Mouse (Mus musculus): ENCODE measurements around the gene Mapk14. TPM values are rescaled to one million over a fixed set of nuclear protein-coding genes. Genes with fewer than 3 reads are reported as not detected.
"Not testable (repeated sequence)": the region's sequence is repeated elsewhere in the genome, so short reads cannot be mapped to it uniquely, and the experiment has no call there.

Gene Mapk14
- polyA plus RNA-seq, 1 experiment from 2014 or later: 37.1 TPM

GRCm38 (mm10) chr17:28710291-28710688 is 19.2 kb downstream of the Mapk14 start:
- Histone ChIP-seq H3K36me3 (peaks cover 23% of the 10 kb centered on the region), H3K4me1 (replicated peaks) (peaks cover 42% of the 10 kb centered on the region), H3K27me3 (replicated peaks) (no peaks in the 10 kb centered on the region), H3K4me2 (no peak overlapping the region), H3K9ac (no peak overlapping the region), H3K4me3 (no peak overlapping the region), H3K9me3 (replicated peaks) (peaks cover 4% of the 10 kb centered on the region; the same call in 1 of the 2 replicates), H3K27ac (ENCODE audit: poor library complexity, severe bottlenecking) (no peak overlapping the region)
- ATAC-seq (ENCODE audit: insufficient number of reproducible peaks, low FRiP score): no peak
- WGBS: 87% methylated on average over 8 of the region's 8 CpGs

- no peak for ATAC-seq (ENCODE audit: insufficient number of reproducible peaks, low FRiP score)
- no peak overlapping the region for H3K9ac ChIP-seq
- no peak overlapping the region for H3K4me3 ChIP-seq
- WGBS: 88% methylated on average over 6 of the region's 6 CpGs
- H3K4me2 ChIP-seq: no peak overlapping the region
- H3K27ac ChIP-seq (ENCODE audit: poor library complexity, severe bottlenecking): no peak overlapping the region
- H3K9me3 ChIP-seq (replicated peaks): peaks cover 4% of the 10 kb centered on the region; the same call in 1 of the 2 replicates
- H3K4me1 ChIP-seq (replicated peaks): peaks cover 46% of the 10 kb centered on the region
- H3K27me3 ChIP-seq (replicated peaks): no peaks in the 10 kb centered on the region
- H3K36me3 ChIP-seq: peaks cover 27% of the 10 kb centered on the region
Observed at GRCm38 (mm10) chr17:28711237-28711636, 20.1 kb downstream of the Mapk14 start.

DNA sequence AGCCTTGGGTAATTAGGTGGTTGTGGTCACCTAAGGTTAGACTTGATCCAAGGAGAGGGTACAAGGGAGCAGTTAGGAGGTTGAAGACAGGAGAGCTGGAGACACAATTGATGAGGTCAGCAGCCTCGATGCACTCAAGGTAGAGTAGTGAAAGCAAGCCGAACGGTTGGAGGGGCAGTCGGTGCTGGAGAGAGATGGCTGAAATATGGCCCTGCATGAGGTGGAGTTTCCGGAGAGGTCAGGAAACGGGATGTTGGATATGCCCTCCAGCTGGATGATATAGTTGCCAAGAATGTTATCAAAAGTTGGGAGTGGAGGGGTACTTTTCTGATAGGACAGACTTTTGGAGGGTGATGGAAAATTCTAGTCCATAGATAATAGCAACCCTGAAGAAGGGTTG is 21.2 kb downstream of the Mapk14 start:
- 0 out of 2 replicates have a peak, but pooled peaks have one; percentile 33 for ATAC-seq (ENCODE audit: insufficient number of reproducible peaks, low FRiP score)
- Histone ChIP-seq H3K27me3 (replicated peaks) (no peaks in the 10 kb centered on the region), H3K4me2 (peak overlapping the region; percentile 38), H3K27ac (ENCODE audit: poor library complexity, severe bottlenecking) (no peak overlapping the region; the same call in 1 of the 2 replicates), H3K9ac (no peak overlapping the region), H3K4me3 (no peak overlapping the region), H3K9me3 (replicated peaks) (peaks cover 4% of the 10 kb centered on the region; the same call in 1 of the 2 replicates), H3K36me3 (peaks cover 38% of the 10 kb centered on the region), H3K4me1 (replicated peaks) (peaks cover 38% of the 10 kb centered on the region)
- 43% methylated on average over 6 of the region's 6 CpGs for WGBS

GRCm38 (mm10) chr17:28714006-28714405 is 22.9 kb downstream of the Mapk14 start:
- no peak for ATAC-seq (ENCODE audit: insufficient number of reproducible peaks, low FRiP score)
- Histone ChIP-seq H3K36me3 (peaks cover 48% of the 10 kb centered on the region), H3K27me3 (replicated peaks) (no peaks in the 10 kb centered on the region), H3K4me3 (no peak overlapping the region), H3K4me1 (replicated peaks) (peaks cover 38% of the 10 kb centered on the region), H3K9me3 (replicated peaks) (peaks cover 4% of the 10 kb centered on the region; the same call in 1 of the 2 replicates), H3K27ac (ENCODE audit: poor library complexity, severe bottlenecking) (no peak overlapping the region), H3K9ac (no peak overlapping the region), H3K4me2 (no peak overlapping the region)
- 89% methylated on average over 3 of the region's 3 CpGs for WGBS

DNA sequence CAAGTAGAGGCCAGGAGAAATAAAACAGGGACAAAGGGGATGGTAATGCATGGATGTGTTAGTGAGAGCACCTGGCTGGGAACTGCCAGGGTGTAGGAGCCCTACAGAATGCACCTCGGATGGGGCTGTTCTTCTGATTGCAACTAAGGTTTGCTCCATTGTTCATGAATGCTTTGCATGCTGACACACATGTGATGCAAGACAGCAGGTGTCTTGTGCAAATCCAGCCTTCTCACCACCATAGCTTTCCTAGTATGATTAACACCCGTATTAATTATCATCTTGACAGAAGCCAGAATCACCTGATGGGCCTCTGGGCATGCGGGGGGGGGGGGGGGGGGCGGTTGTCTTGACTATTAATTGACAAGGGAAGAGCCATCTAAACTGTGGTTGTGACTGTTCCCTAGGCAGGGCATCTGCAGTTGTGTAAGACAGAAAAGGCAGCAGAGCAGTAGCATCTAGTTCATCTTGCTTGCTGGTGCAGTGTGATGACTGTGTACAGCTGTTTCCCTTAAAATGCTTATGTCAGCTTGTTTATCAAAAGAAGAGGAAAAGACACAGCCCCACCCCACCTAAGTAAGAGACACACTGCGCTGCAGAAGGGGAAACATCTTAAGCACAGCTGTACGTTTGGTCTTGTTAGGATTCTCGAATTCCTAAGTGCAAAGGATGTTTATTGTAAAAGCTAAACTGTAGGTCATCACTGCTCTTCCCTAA is 24.9 kb downstream of the Mapk14 start:
- no peaks in the 10 kb centered on the region for H3K27me3 ChIP-seq (replicated peaks)
- no peak overlapping the region for H3K4me2 ChIP-seq
- peaks cover 59% of the 10 kb centered on the region for H3K36me3 ChIP-seq
- no peak overlapping the region for H3K27ac ChIP-seq (ENCODE audit: poor library complexity, severe bottlenecking)
- ATAC-seq (ENCODE audit: insufficient number of reproducible peaks, low FRiP score): no peak
- H3K9me3 ChIP-seq (replicated peaks): peaks cover 4% of the 10 kb centered on the region; the same call in 1 of the 2 replicates
- WGBS: 78% methylated on average over 7 of the region's 7 CpGs
- no peak overlapping the region for H3K4me3 ChIP-seq
- no peak overlapping the region for H3K9ac ChIP-seq
- peaks cover 41% of the 10 kb centered on the region for H3K4me1 ChIP-seq (replicated peaks)

DNA sequence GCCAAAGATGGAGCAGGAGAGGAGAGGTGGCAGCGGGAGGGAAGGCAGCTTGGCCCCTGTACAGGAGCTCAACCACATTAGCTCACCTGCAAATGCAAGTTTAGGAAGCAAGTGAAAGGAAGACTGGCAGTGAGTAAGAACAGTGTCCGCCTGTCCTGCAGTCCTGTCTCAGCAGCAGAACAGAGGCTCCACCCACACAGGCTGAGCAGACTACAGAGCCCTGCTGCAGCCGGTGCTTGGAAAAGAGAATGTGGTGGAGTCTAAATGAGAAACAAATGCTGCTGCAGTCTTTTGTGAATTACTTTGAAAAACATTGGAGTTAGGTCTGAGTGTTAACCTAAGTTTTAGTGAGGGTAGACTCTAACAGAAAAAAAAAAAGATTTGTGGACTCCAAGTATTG is 26.4 kb downstream of the Mapk14 start:
- H3K4me2 ChIP-seq: no peak overlapping the region
- H3K4me1 ChIP-seq (replicated peaks): peaks cover 41% of the 10 kb centered on the region
- H3K27ac ChIP-seq (ENCODE audit: poor library complexity, severe bottlenecking): no peak overlapping the region
- peaks cover 4% of the 10 kb centered on the region; the same call in 1 of the 2 replicates for H3K9me3 ChIP-seq (replicated peaks)
- 76% methylated on average over 3 of the region's 3 CpGs for WGBS
- no peaks in the 10 kb centered on the region for H3K27me3 ChIP-seq (replicated peaks)
- H3K9ac ChIP-seq: no peak overlapping the region
- H3K36me3 ChIP-seq: peaks cover 74% of the 10 kb centered on the region
- no peak overlapping the region for H3K4me3 ChIP-seq
- ATAC-seq (ENCODE audit: insufficient number of reproducible peaks, low FRiP score): no peak

- ATAC-seq (ENCODE audit: insufficient number of reproducible peaks, low FRiP score): no peak
- H3K27me3 ChIP-seq (replicated peaks): no peaks in the 10 kb centered on the region
- H3K36me3 ChIP-seq: peaks cover 87% of the 10 kb centered on the region
- H3K27ac ChIP-seq (ENCODE audit: poor library complexity, severe bottlenecking): no peak within 1 kb of the TSS
- H3K4me3 ChIP-seq: no peak within 1 kb of the TSS
- no peaks in the 10 kb centered on the region for H3K9me3 ChIP-seq (replicated peaks)
- no peak within 1 kb of the TSS for H3K9ac ChIP-seq
- WGBS: 90% methylated on average over 4 of the region's 4 CpGs
- peaks cover 16% of the 10 kb centered on the region for H3K4me1 ChIP-seq (replicated peaks)
- H3K4me2 ChIP-seq: no peak within 1 kb of the TSS
Observed at GRCm38 (mm10) chr17:28725783-28726182, 34.7 kb downstream of the Mapk14 start, which contains the start of gene AC170998.1. TSS of gene AC170998.1 (plus strand) at chr17:28726083.

DNA sequence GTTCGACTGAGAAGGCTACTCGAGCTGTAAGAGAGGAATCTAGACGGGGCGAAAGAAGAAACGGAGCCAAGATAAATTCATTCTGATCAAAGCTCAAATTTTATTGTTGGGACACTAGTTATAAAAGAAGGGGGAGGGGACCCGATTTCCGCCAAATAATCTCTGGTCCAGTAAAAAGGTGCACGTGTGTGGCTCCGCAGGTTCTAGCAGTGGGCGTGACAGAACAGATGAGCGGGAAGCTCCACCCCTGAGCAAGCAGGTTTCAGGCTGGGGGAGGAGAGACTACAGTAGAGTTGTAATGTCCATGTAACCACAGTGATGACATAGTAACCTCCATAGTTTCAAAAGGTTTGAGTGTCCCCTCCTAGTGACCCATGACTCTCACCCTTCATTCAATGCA is 36.4 kb downstream of the Mapk14 start:
- not testable (repeated sequence) for ATAC-seq (ENCODE audit: insufficient number of reproducible peaks, low FRiP score); H3K4me2 ChIP-seq; H3K4me1 ChIP-seq (replicated peaks); H3K9me3 ChIP-seq (replicated peaks); H3K9ac ChIP-seq; H3K27ac ChIP-seq (ENCODE audit: poor library complexity, severe bottlenecking); H3K4me3 ChIP-seq; H3K27me3 ChIP-seq (replicated peaks)
- H3K36me3 ChIP-seq: peaks cover 87% of the 10 kb centered on the region
- 94% methylated on average over 11 of the region's 11 CpGs for WGBS

DNA sequence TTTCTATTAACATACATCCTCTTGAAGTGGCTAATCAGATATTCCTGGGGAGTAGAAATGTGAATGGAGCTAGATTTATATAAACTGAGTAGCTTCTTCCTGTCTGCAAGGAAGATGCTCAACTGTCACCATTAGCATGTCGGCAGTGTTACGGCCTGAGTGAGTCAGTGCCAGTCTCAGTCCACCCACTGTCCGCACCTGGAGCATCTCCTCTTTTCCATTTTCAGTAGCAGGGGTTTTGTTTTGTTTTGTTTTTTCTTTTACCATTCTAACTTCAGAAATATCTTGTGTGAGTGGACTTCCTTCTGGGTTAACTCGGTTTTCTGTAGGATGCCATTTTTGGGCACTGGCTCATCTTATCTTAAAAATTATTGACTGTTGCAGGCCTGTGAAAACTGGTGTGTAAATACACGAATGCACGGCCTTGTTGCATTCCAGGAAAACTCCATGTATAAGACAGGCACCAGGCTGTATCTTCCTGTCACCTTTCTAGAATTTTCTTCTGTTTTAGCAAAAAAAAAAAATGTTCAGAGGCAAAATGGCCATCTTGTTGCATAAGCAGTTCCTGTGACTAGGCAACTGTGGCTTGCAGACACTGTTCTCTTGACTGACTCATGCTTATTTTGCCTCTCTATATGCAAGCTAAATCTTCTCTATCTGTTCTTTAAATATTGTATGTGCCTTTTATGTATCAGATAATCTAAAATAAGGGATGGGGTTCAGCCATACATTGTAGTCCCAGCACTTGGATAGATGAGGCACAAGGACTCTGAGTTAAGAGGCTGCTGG is 44.4 kb downstream of the Mapk14 start:
- Histone ChIP-seq H3K9ac (no peak overlapping the region), H3K36me3 (peaks cover 58% of the 10 kb centered on the region), H3K4me1 (replicated peaks) (peaks cover 8% of the 10 kb centered on the region), H3K27ac (ENCODE audit: poor library complexity, severe bottlenecking) (no peak overlapping the region), H3K27me3 (replicated peaks) (no peaks in the 10 kb centered on the region), H3K4me3 (no peak overlapping the region), H3K4me2 (no peak overlapping the region), H3K9me3 (replicated peaks) (no peaks in the 10 kb centered on the region)
- ATAC-seq (ENCODE audit: insufficient number of reproducible peaks, low FRiP score): no peak
- WGBS: 89% methylated on average over 6 of the region's 6 CpGs

DNA sequence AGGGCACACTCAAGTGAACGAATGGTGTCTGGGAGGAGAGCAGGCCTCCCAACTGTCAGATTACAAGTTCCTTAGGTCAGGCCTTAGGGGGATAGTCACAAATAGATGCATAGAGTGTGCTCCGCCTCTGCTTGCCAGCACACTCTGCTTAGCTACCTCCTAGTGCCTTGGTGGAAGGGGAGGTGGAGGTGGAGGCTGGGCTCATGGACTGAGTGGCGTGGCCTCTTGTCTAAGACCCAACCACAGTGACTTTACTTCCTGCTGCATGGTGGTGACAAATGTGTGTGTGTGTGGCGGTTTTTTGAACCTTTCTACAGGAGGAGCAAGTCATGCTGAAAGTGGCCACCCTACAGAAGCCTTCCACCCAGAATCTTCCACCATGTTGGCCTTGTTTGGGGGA is 45.4 kb downstream of the Mapk14 start:
- Histone ChIP-seq H3K27me3 (replicated peaks) (no peaks in the 10 kb centered on the region), H3K4me3 (no peak overlapping the region), H3K4me2 (no peak overlapping the region), H3K9me3 (replicated peaks) (no peaks in the 10 kb centered on the region), H3K9ac (no peak overlapping the region), H3K27ac (ENCODE audit: poor library complexity, severe bottlenecking) (no peak overlapping the region), H3K4me1 (replicated peaks) (peaks cover 8% of the 10 kb centered on the region), H3K36me3 (peaks cover 60% of the 10 kb centered on the region)
- no peak for ATAC-seq (ENCODE audit: insufficient number of reproducible peaks, low FRiP score)
- WGBS: 69% methylated on average over 4 of the region's 4 CpGs

DNA sequence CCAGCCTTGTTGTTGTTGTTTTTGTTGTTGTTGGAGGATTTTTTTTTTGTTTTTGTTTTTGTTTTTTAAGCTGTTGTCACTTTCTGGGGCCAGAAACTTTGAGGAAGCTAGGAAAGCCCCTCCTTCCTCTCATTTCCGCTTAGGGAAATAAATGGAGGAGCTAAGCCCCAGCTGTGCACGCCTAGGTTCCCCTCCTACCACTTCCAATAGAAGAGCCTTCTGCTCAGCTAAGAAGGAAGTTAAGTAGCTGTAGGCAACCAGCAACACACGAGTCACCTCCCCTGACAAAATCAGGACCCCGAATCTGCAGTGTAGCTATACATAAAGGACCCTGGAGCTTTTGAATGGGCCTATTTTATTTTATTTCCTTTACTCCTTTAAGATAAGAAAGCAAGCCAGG is 46.8 kb downstream of the Mapk14 start:
- Histone ChIP-seq H3K36me3 (peaks cover 60% of the 10 kb centered on the region), H3K4me2 (no peak overlapping the region), H3K27ac (ENCODE audit: poor library complexity, severe bottlenecking) (no peak overlapping the region), H3K4me3 (no peak overlapping the region), H3K27me3 (replicated peaks) (no peaks in the 10 kb centered on the region), H3K9ac (no peak overlapping the region), H3K9me3 (replicated peaks) (0 out of 2 replicates have a peak, but pooled peaks cover 1% of the 10 kb centered on the region), H3K4me1 (replicated peaks) (peaks cover 8% of the 10 kb centered on the region)
- ATAC-seq (ENCODE audit: insufficient number of reproducible peaks, low FRiP score): no peak
- 94% methylated on average over 4 of the region's 4 CpGs for WGBS
